Mouse (Mus musculus): ENCODE data around the gene Asap2. TPM values are rescaled to one million over a fixed set of nuclear protein-coding genes. Genes with fewer than 3 reads are reported as not detected.

The Asap2 gene
- total RNA-seq, 2 experiments from 2014 or later = 35.4 to 43.7 TPM

DNA sequence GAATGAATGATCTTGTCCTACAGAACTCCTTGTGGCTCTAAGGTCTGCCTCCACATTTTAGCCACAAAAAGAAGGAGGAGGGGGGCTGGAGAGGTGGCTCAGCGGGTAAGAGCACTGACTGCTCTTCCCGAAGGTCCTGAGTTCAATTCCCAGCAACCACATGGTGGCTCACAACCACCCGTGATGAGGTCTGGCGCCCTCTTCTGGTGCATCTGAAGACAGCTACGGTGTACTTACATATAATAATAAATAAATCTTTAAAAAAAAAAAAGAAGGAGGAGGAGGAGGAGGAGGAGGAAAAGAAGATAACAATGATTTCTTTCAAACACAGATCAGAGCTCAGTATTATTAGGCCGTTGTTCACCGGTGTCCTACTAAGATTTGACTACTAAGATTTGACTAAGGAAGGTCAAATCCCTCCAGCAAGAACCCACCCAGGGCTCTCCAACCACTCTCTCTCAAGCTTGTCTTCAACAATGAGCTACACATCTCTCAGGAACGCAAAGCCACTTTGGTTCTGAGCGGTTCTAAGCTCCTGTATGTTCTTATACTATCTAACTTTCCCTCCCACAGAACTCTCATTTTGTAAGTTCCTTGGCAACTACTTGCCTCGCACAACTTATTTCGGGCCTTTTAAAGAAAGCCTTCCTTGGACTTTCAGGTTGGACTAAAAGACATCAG is 294.6 kb downstream of the Asap2 start, which contains the start of gene Cpsf3:
TSS of gene Cpsf3 (plus strand) at position 631 of the 681 bp plus-strand sequence.
- DNase-seq (ENCODE audit: low spot score in 2 of 2) = no peak
- intact Hi-C loops (cut with DNase I) = loop anchor here (5.0 kb wide), 1 partner anchor 173 kb away; no protein-coding TSS in a partner anchor

DNA sequence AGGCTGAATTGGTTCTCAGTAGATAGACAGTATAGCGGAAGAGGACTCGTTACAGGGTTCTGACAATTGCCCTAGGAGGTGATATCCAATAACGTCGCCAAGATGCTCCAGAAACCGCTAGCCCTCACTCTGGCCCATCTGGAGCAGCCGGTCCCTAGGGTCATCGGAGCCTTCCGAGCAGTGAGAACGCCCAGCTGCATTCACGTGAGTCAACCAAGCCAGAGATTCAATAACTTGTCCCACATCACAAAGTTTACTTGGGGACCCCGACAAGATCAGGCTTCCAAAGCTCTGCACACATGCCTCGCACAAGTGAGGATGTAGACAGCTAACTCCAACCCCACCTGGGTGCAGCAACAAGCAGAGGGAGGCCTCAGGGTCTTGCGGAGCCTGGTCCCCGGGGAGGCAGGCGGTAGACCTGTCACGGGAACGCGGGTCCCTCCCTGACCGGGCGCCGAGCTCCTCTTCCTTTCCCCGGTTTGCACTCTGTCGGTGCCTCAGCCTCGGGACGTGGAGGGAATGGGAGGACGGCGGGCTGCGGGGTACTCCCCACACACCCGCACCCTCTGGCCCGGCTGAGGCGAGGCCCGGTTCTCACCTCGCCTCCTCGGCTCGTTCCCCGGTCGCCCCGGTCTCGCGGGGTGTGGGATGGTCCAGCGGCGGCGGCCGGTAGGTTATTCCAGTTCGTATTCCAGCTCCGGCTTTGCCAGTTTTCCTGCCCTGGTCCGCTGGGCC is 295.4 kb downstream of the Asap2 start:
- intact Hi-C loops (cut with DNase I) = loop anchor here (1.0 to 5.0 kb wide), 2 partner anchors 88 to 173 kb away; partner anchors contain the start of gene Adam17
- DNase-seq (ENCODE audit: low spot score in 2 of 2) = no peak

DNA sequence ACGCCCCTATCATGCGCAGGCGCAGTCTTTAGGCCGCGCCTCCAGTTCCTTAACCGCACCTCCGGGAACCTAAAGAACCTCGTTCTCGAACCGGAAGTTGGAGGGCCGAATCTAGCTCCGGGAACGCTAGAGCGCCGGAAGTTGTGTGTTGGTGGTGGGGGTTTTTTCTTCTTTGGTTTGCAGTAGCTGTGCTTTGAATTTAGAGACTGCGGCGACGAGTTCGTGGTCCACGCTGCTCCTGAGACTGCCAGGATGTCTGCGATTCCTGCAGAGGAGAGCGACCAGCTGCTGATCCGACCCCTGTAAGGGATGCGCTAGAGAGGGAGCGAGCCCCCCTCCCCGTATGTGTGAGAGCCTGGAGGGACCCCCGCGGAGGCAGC is 296.0 kb downstream of the Asap2 start, which contains the start of gene Itgb1bp1:
TSS of gene Itgb1bp1 (minus strand) at position 42 of the 380 bp plus-strand sequence.
- peak; percentile 99 for DNase-seq (ENCODE audit: low spot score in 2 of 2)
- intact Hi-C loops (cut with DNase I) = loop anchor here (1.0 to 5.0 kb wide), 2 partner anchors 87 to 174 kb away; partner anchors contain the start of gene Adam17

DNA sequence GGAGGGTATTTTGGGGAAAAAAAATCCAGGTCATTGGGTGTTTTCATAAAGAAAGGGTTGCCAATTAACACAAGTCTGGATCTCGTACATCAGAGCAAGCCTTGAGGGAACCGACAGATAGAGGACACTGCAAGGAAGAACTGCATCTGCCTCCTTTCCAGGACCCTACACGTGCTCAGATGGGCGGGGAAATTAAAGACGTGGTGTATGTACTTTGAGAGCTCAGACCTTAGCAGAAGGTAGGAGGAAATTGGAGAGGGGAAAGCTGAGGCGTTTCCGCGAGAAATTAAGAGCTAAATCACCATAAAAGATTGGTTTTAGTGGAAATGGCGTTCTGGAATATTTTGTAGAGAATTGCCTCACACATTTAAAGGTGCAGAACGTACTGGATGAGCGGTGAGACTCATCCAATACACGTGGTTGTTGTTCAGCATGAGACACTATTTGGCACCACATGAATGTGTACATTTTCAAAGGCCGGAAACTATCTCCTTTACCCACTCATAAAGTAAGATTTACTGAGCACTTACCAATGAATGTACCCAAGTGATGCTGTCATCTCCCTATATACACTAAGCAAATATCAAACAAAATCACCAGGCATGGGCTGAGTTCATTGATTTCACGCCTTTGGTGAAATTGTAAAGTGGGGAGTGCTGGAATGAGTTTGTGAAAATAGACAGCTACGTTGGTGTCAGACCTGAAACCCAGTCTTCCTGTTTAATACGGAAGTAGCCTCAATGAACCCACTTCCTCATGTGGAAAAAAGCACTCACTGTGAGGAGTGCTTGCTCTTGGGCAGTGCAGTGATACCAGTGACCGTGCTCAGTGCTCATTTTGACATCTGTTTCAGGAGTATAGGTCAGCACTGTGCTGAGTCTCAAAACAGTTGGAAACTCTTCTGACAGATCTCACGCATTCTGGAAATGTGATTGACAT is 296.7 kb downstream of the Asap2 start:
- DNase-seq (ENCODE audit: low spot score in 2 of 2) = no peak
- intact Hi-C loops (cut with DNase I) = loop anchor here (1.0 to 5.0 kb wide), 2 partner anchors 86 to 175 kb away; partner anchors contain the start of gene Adam17

DNA sequence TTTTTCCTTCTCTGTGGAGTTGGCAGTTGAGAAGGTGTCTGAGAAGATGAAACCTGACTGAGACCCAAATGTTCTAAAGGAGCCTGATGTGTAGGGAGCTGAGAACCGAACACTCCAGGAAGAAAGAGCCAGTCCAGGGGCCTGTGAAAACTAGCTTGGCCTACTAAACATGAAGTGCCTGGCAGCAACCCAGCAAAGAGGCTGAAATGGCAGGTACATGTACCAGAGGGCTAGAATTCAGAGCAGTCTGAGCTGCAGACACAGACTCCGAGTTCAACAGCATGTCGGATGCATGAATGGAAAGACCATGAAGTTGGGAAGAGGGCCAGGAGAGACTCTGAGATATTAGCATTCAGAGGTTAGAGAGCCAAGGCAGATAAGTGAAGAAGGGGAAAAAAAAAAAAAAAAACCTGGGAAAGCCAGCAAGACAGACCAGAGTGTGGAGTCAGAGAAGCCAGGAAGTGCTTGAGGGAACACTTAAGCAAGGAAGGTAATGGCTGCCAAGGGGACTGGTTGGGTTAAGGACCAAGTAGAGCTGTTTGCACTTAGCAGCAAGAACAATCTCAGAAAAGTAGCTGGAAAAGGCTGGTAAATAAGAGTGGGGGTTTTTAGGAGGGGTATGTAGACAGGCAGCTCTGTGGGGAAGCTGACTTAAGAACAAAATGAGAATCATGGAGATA is 298.6 kb downstream of the Asap2 start:
- intact Hi-C loops (cut with DNase I) = loop anchor here (5.0 kb wide), 1 partner anchor 177 kb away; no protein-coding TSS in a partner anchor

DNA sequence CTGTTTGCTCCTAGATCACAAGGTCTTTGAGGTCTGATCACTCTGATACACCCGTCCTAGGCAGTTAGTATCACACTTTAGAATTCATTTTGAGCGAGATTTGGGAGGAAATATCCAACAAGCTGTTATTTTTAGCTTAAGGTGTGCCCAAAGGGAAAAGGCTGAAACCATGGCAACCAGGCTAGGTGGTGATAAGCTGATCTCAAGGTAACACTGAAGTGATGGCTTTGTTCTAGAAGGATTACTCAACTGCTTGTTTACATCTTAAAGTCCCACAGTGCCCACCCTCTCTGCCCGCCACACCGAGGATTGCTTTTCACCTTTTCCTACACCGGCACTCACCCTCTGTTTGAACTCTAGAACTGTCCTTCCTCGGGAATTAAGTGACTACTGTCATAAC is 299.4 kb downstream of the Asap2 start:
- no peak for DNase-seq (ENCODE audit: low spot score in 2 of 2)
- intact Hi-C loops (cut with DNase I) = loop anchor here (5.0 kb wide), 1 partner anchor 177 kb away; no protein-coding TSS in a partner anchor

More for the DNA sequence above, 298.6 kb downstream of the Asap2 start:
- no peak for DNase-seq (ENCODE audit: low spot score in 2 of 2)

DNA sequence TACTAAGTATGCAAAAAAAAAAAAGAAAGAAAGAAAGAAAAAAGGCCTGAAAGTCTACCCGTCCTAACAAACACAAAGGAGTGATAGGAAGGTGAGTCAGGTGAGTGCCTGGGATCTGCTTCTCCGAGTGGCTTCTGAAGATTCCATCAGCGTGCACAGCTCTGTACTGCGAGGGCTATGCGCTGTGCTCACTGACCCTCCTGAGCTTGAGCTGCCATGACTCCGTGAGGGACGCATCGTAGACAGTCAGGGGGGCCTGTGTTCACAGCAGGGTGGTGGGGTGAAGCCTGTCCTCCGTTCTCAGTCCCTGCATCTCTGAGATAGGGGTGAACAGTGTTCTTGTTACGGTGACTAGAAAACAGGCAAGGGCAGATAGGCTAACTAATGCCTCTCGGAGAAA is 308.6 kb downstream of the Asap2 start:
- no peak for DNase-seq (ENCODE audit: low spot score in 2 of 2)
- intact Hi-C loops (cut with DNase I) = no loop called here

DNA sequence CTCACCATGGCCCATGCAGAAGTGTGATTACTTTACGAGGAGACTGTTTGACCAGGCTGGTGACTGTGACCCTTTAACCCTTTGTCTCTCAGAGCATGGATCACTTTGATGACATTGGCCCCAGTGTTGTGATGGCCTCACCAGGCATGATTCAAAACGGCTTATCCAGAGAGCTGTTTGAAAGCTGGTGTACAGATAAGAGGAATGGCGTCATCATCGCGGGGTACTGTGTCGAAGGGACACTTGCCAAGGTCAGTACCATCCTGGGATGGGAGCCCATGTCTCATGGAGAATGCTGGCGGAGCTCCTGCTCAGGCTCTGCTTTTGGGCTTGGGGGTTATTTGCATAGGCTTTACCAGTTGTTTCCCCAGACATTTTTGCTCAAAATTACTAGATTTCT is 311.1 kb downstream of the Asap2 start:
- intact Hi-C loops (cut with DNase I) = no loop called here
- no peak for DNase-seq (ENCODE audit: low spot score in 2 of 2)

DNA sequence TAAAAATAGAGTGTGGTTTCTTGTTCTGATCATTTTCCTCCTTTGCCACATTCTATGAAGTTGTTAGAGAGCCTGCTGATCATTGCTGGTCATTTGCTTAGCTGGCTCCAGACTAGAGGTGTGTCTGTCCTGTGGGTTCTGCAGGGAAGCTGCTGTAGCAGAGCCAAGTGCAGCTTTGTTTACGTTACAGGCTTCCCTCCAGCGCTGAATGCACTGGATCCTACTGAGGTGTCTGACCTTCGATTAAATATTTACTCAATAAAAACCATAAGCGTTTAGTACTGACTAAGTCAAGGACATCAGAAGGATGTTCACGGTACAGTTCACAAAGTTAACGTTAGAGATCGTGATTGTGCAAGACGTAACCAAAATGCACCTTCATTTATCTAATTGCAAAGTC is 311.7 kb downstream of the Asap2 start:
- intact Hi-C loops (cut with DNase I) = no loop called here
- DNase-seq (ENCODE audit: low spot score in 2 of 2) = no peak

DNA sequence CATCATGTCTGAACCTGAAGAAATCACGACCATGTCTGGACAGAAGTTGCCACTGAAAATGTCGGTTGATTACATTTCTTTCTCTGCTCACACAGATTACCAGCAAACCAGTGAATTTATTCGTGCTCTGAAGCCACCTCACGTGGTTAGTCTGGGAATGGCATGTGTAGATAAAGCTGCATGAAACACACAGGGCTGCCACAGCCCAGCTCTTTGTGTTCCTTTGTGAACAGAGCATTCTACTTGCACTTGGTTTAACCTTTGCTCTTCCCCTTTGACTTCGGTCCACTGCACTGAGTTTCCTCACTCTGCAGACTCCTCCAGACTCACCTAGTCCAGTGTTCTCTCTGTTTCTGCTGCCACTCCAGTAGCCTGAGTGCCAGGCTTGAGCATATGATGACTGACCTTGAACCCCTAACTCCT is 312.1 kb downstream of the Asap2 start:
- no peak for DNase-seq (ENCODE audit: low spot score in 2 of 2)
- intact Hi-C loops (cut with DNase I) = no loop called here

DNA sequence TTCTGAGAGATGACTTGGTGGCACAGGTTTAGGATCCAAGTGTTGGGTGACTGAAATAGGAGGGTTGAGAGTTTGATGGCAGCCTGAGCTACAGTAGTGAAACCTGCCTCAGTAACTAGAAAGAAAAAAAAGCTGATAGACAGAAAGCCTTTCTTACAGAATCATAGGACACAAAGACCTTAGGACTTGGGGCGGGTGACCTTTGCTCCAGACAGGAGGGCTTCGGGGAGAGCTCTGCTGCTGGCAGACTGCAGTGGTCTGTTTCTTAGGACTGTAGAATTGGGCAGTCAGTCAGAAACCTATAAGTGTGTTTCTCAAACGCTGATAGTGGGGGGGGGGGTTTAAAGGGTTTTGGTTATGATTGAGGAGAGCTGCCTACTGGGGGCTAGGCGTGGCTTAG is 315.5 kb downstream of the Asap2 start:
- DNase-seq (ENCODE audit: low spot score in 2 of 2) = no peak
- intact Hi-C loops (cut with DNase I) = no loop called here

DNA sequence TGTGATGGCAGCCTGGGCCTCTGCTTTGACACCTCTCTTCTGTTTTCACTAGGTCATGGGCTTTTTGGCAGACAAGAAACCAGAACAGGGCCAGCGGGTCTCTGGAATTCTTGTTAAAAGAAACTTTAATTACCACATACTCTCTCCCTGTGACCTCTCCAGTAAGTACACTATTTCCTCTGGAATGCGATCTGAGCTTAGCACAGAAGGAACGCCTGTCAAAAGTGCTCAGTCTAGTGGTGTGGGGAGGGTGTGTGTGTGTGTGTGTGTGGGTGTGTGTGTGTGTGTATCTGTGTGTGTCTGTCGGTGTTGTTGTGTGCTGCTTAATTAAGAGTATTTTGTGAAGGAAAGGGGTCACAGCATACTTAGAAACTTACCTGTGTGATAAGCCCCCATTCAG is 316.5 kb downstream of the Asap2 start:
- no peak for DNase-seq (ENCODE audit: low spot score in 2 of 2)
- intact Hi-C loops (cut with DNase I) = no loop called here

DNA sequence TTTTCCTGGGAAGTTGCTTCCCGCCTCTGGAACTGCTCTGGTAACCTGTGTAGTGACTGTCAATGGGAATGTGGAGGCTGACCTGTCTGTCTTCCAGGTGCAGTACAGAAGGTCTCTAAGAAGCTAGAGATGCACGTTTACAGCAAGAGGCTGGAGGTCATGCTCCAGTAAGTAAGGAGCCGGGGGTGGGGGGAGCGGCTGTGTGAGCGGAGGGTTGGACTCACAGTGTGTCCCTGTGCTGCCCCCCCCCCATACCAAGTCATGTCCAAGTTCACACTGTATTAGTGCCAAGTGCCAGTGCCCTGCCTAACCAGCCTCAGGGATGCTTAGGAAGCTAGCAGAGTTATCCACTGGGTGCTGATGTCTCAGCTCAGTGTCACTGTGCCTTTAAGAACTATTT is 321.9 kb downstream of the Asap2 start:
- intact Hi-C loops (cut with DNase I) = loop anchor here (10.0 kb wide), 1 partner anchor 303 kb away; no protein-coding TSS in a partner anchor
- no peak for DNase-seq (ENCODE audit: low spot score in 2 of 2)

DNA sequence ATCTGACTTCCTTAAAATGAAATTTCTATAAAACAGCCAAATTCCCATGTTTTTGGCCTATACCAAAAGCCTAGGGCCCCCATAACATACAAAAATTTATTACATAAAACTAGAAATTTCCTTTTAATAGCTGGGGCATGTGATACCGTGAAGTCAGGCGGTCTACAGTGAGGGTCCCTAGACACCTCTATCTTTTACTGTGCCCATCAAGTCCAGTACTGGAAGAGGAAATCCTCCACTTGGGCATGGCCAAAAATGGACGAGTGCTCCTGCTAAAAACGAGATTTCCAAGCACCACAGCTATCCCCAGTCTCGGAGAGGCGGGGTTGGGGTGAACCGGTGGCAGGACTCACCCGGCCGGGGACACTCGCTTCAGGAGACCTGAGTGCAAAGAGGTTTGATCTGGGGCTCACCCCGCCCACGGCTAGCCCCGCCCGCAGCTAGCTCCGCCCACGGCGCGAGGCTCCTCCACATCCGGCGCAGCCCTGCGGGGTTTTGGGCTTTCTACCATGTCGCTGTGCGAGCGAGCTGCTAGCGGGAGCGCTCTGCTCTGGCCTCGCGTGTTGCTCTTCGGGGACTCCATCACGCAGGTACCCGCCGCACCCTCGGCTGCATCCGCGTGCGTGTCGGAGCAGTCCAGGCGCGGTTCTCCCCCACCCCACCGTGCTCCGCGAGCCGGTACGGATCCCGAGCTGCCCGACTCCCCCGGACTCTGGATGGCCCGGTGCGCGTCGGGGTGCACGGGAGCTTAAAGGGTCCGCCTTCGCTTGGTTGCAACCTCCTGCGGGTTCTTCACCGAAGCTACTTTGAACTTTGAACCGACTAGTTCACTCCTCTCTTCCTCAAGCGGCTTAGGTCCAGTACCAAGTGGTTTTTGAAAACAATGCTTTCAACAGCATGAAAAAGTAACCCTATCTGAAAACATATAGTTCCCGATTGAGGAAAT is 325.9 kb downstream of the Asap2 start, which contains the start of gene Iah1:
TSS of gene Iah1 (plus strand) at position 467 of the 946 bp plus-strand sequence.
- intact Hi-C loops (cut with DNase I) = loop anchor here (10.0 kb wide), 1 partner anchor 299 kb away; no protein-coding TSS in a partner anchor

DNA sequence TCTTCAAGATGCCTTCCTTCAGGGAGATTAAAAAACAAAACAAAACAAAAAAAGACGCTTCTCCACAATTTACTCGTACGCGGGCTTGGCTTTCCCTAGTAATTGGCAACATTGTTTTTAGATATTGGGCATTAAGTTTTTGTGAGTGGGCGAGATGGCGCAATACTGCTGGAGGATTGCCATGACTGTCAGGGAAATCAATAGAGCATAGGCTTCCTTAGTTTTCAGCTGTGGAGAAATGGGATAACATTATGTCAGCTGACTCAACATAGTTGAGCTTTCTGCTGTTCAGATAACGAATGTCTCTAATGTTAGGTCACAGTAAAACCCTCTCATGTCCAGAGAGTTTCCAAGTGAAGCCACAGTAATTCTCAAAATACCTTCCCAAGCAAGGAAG is 326.6 kb downstream of the Asap2 start:
- DNase-seq (ENCODE audit: low spot score in 2 of 2) = peak in 1 of 2 experiments; percentile 12
- intact Hi-C loops (cut with DNase I) = loop anchor here (10.0 kb wide), 1 partner anchor 298 kb away; no protein-coding TSS in a partner anchor

More for the DNA sequence above, 325.9 kb downstream of the Asap2 start, which contains the start of gene Iah1:
- peak; percentile 79 for DNase-seq (ENCODE audit: low spot score in 2 of 2)

DNA sequence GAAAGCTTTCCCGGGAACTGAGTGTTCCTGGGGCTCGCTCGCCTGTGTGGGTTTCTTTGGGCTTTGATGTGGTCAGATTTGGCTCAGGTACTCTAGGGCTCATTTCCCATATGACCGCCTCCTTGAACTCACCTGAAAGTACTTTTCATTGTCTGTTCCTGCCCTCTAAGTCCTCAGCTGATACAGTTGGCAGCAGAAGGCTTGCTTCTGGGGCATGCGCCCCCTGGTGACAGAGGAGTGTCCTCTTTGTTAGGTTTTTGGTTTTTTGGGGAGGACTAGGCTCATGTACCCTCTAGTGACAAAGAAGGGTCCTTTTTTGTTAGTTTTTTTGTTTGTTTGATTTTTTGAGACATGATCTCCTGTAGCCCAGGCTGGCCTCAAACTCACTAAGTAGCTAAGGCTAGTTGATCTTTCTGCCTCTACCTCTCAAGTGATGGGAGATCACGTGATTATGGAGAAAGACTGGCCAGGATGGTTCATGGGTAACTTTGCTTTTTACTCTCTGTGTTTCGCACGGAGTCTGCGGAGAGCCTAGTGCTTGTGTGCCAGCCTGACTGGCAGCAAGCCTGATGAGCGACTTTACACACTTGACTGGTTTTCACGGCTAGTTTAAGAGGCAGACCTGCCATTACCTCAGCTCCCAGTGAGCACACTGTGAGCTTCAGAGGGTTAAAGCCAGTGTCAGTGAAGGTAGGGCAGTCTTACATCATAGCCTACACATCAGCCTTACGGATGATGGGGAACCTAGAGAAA is 328.1 kb downstream of the Asap2 start:
- DNase-seq (ENCODE audit: low spot score in 2 of 2) = peak; percentile 54 to 70
- intact Hi-C loops (cut with DNase I) = loop anchor here (10.0 kb wide), 1 partner anchor 296 kb away; no protein-coding TSS in a partner anchor
